Mouse (Mus musculus) stomach, embryonic 14.5 days (tissue): ENCODE measurements around the gene Foxo1. TPM values are rescaled to one million over a fixed set of nuclear protein-coding genes. Genes with fewer than 3 reads are reported as not detected.

Experiments used
- ATAC-seq: fragments of 200-750 bp; cut with Nextera tagmentation; 2 replicates; pipeline ENCODE4 v1.8.0; 2017; ENCODE audit warnings: low read depth, moderate TSS enrichment; ENCODE audit not compliant: insufficient number of reproducible peaks, insufficient read depth, low FRiP score
- H3K27ac ChIP-seq: fragments of 300-500 bp; sonication (generic); 2 replicates; pipeline ENCODE4 v1.5.1; 2014; ENCODE audit warnings: mild to moderate bottlenecking, low read length, moderate library complexity, mixed read lengths
- H3K27me3 ChIP-seq: fragments of 300-500 bp; sonication (generic); 2 replicates; pipeline ENCODE4 v1.6.1; 2014; ENCODE audit warnings: low read length, control low read depth, mixed read lengths; ENCODE audit not compliant: control insufficient read depth, insufficient read depth
- H3K36me3 ChIP-seq: fragments of 300-500 bp; sonication (generic); 2 replicates; pipeline ENCODE4 v1.6.1; 2014; ENCODE audit warnings: mild to moderate bottlenecking, control low read depth, low read length, moderate library complexity, mixed read lengths; ENCODE audit not compliant: control insufficient read depth, insufficient read depth
- H3K4me1 ChIP-seq: fragments of 300-500 bp; sonication (generic); 2 replicates; pipeline ENCODE4 v1.6.1; 2014; ENCODE audit warnings: low read length, control low read depth, mixed read lengths; ENCODE audit not compliant: control insufficient read depth, insufficient read depth
- H3K4me2 ChIP-seq: fragments of 300-500 bp; sonication (generic); replicated peaks from 2 replicates; pipeline ENCODE4 v1.6.1; 2014; ENCODE audit warnings: low read depth, low read length, control low read depth
- H3K4me3 ChIP-seq: fragments of 300-500 bp; sonication (generic); 2 replicates; pipeline ENCODE4 v1.5.1; 2014; ENCODE audit warnings: low read depth, low read length, control low read depth
- H3K9ac ChIP-seq: fragments of 300-500 bp; sonication (generic); replicated peaks from 2 replicates; pipeline ENCODE4 v1.6.1; 2014; ENCODE audit warnings: low read depth, mild to moderate bottlenecking, control low read depth, low read length, moderate library complexity, mixed read lengths
- H3K9me3 ChIP-seq: fragments of 300-500 bp; sonication (generic); 2 replicates; pipeline ENCODE4 v1.6.1; 2016; ENCODE audit warnings: low read depth, low read length, control low read depth; ENCODE audit not compliant: control insufficient read depth
- WGBS: fragments of 180-500 bp; shearing (Covaris S2); extraction: QIAGEN DNeasy Blood & Tissue Kit; methylation state at CpG from one replicate; pipeline ENCODE4 v1.1.7; 2014; 5-methylcytosine and 5-hydroxymethylcytosine counted together
- polyA plus RNA-seq: library from polyadenylated mRNA; unstranded; fragments of >200 nt; fragmentation: Nextera tagmentation; extraction: Ambion mirVana; gene quantifications from 2 replicates; pipeline ENCODE4 v1.2.1, GENCODE M21; 2014

The Foxo1 gene
- polyA plus RNA-seq, 1 experiment from 2014 or later, result 8.6 TPM

GRCm38 (mm10) chr3:52397961-52398360, 129.8 kb downstream of the Foxo1 start:
- Histone ChIP-seq H3K36me3 (no peaks in the 10 kb centered on the region), H3K4me3 (no peak overlapping the region), H3K9me3 (no peaks in the 10 kb centered on the region), H3K27me3 (no peaks in the 10 kb centered on the region), H3K4me1 (peaks cover 15% of the 10 kb centered on the region), H3K4me2 (no peak overlapping the region), H3K27ac (no peak overlapping the region), H3K9ac (no peak overlapping the region)
- WGBS, result 75% methylated on average over 8 of the region's 8 CpGs
- ATAC-seq, result no peak

GRCm38 (mm10) chr3:52400284-52401161, 132.4 kb downstream of the Foxo1 start:
- WGBS, result 24% methylated on average over 19 of the region's 19 CpGs
- peak overlapping the region; percentile 41 for H3K4me2 ChIP-seq
- H3K4me3 ChIP-seq, result peak overlapping the region; percentile 24; the same call in 1 of the 2 replicates
- H3K36me3 ChIP-seq, result no peaks in the 10 kb centered on the region
- ATAC-seq, result no peak
- peaks cover 15% of the 10 kb centered on the region for H3K4me1 ChIP-seq
- no peaks in the 10 kb centered on the region for H3K27me3 ChIP-seq
- no peaks in the 10 kb centered on the region for H3K9me3 ChIP-seq
- H3K9ac ChIP-seq, result no peak overlapping the region
- no peak overlapping the region for H3K27ac ChIP-seq

DNA sequence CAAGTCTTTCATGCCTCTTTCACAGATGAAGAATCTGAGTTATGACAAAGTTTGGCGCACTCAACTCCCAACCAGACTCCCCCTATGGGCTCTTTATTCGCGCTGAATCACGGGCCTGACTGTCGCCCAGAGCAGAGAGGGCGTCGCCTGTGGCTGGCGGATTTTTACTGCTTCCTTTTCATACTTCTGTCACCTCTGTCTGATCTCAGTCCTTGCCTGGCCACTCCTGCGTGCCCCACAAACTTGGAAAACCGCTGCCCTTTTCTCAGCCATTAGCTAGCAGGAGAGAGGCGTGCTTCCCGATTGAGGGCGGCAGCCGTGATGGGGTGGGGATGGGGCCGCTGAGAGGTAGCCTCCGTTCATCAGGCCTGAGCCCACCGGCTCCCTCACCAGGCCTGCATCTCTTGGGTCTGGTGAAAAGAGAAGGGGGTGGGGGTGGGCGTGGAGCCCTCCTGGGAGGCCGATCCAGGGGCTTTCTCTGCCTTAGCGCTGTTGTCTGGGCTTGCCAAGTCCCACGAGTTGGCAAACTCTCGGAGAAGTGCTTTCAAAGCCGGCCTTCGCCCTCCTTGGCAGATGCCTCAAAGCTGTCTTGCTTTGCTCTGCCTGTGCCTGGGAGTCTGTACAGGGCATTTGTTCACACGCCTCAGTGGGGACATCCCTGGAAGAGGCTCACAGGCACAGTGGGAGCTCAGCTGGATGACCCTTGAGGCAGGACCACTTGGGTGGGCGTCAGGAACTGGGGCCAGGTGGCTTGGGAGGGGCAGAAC, 133.2 kb downstream of the Foxo1 start:
- peak; percentile 56; the same call in 1 of the 2 replicates for ATAC-seq
- 2% methylated on average over 26 of the region's 26 CpGs for WGBS
- 0 out of 2 replicates have a peak overlapping the region, but pooled peaks have one; percentile 7 for H3K27ac ChIP-seq

More for the DNA sequence above, 133.2 kb downstream of the Foxo1 start:
- peak overlapping the region; percentile 24 for H3K4me3 ChIP-seq
- H3K27me3 ChIP-seq, result no peaks in the 10 kb centered on the region
- no peaks in the 10 kb centered on the region for H3K9me3 ChIP-seq
- H3K36me3 ChIP-seq, result no peaks in the 10 kb centered on the region
- peak overlapping the region; percentile 41 for H3K4me2 ChIP-seq
- peaks cover 15% of the 10 kb centered on the region for H3K4me1 ChIP-seq
- H3K9ac ChIP-seq, result 0 out of 2 replicates have a peak overlapping the region, but pooled peaks have one; percentile 2

Other genes starting within 250 kb of the Foxo1 start
- gene Maml3, start 163.3 kb upstream of the Foxo1 start, polyA plus RNA-seq, result 8.6 and 9.3 TPM in 2 replicates